Mouse (Mus musculus): ENCODE data around the gene Nap1l1.
"Not testable (repeated sequence)": the region's sequence is repeated elsewhere in the genome, so short reads cannot be mapped to it uniquely, and the experiment has no call there.

Nap1l1 gene

GRCm38 (mm10) chr10:111472686-111473510 is at the start of gene Nap1l1:
Gene Nap1l1, plus strand, starts transcription at chr10:111473223.
- DNase-seq, result peak; percentile 98

- no peak for DNase-seq
Observed at GRCm38 (mm10) chr10:111426491-111426890, 46.5 kb upstream of the Nap1l1 start.

- DNase-seq, result no peak
Observed at GRCm38 (mm10) chr10:111433502-111433901, 39.5 kb upstream of the Nap1l1 start.

- no peak for DNase-seq
Observed at GRCm38 (mm10) chr10:111441034-111441440, 32.0 kb upstream of the Nap1l1 start.

GRCm38 (mm10) chr10:111444199-111444598 is 28.8 kb upstream of the Nap1l1 start:
- no peak for DNase-seq

GRCm38 (mm10) chr10:111445939-111446671 is 26.9 kb upstream of the Nap1l1 start:
- DNase-seq, result no peak

GRCm38 (mm10) chr10:111446672-111447008 is 26.4 kb upstream of the Nap1l1 start:
- not testable (repeated sequence) for DNase-seq

GRCm38 (mm10) chr10:111449662-111450061 is 23.4 kb upstream of the Nap1l1 start:
- DNase-seq, result not testable (repeated sequence)

- DNase-seq, result no peak
Observed at GRCm38 (mm10) chr10:111451683-111452322, 21.2 kb upstream of the Nap1l1 start.

- no peak for DNase-seq
Observed at GRCm38 (mm10) chr10:111452426-111452825, 20.6 kb upstream of the Nap1l1 start.

- no peak for DNase-seq
Observed at GRCm38 (mm10) chr10:111454698-111455308, 18.2 kb upstream of the Nap1l1 start.

- DNase-seq, result no peak
Observed at GRCm38 (mm10) chr10:111458088-111458487, 14.9 kb upstream of the Nap1l1 start.

GRCm38 (mm10) chr10:111459040-111459439 is 14.0 kb upstream of the Nap1l1 start:
- no peak for DNase-seq

- DNase-seq, result no peak
Observed at GRCm38 (mm10) chr10:111459874-111460273, 13.1 kb upstream of the Nap1l1 start.

GRCm38 (mm10) chr10:111460381-111460780 is 12.6 kb upstream of the Nap1l1 start:
- peak; percentile 40 for DNase-seq

- no peak for DNase-seq
Observed at GRCm38 (mm10) chr10:111464833-111465232, 8.2 kb upstream of the Nap1l1 start.

GRCm38 (mm10) chr10:111465409-111465808 is 7.6 kb upstream of the Nap1l1 start:
- DNase-seq, result no peak

- DNase-seq, result no peak
Observed at GRCm38 (mm10) chr10:111471166-111471565, 1.9 kb upstream of the Nap1l1 start.

GRCm38 (mm10) chr10:111473511-111474371 is 718 bp downstream of the Nap1l1 start:
- DNase-seq, result peak; percentile 35

- no peak for DNase-seq
Observed at GRCm38 (mm10) chr10:111476301-111476700, 3.3 kb downstream of the Nap1l1 start.

GRCm38 (mm10) chr10:111476989-111477510 is 4.0 kb downstream of the Nap1l1 start:
- no peak for DNase-seq

GRCm38 (mm10) chr10:111479599-111479998 is 6.6 kb downstream of the Nap1l1 start:
- DNase-seq, result no peak
